Mouse (Mus musculus) lung, postnatal 36 days (tissue): Measurements from ENCODE around the gene Prnp.

Source experiments
- DNase-seq: peaks from one replicate; pipeline ENCODE4 v3.0.0; 2022; ENCODE audit warnings: mixed read lengths

Gene Prnp

DNA sequence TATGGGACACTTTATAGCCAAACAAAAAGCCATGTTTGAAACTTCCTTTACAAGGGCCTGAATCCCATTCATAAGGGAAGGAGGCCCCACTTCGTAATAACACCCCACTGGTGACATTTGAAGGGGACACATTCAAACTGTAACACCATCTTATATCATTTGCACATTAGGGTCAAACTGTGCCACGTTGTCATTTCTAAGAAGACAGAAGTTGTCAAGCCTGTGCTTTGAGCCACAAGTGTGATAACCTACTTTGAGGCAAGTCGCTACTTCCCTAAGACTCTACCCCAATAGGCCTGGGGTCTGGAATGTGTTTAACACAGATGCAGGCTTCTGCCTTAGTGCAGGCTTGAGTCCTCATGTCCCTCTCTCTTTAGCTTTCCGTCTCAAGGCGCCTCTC is 2.4 kb upstream of the Prnp start:
- DNase-seq = no peak

DNA sequence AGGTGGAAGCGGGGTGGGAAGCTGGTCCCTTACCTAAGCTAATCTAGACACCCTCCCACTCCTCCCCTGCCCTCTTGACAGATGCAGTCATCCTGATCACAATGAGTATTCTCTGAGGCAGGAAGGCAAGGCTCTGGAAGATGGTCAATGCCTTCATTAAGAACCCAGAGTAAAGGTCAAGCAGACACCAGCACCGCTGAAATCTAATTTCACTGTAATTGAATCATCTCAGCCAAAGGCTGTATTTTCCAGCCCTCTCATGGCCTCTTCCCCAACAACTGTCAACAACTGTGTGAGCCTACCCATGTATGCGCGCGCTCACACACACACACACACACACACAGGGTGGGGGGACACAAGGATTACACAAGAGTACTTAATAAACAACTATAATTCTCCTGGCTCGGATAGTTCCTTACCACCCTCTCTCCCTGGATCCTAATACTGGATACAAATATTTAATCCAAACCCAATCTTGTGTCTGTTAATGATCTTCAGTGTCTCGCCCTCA is 1.3 kb upstream of the Prnp start:
- no peak for DNase-seq

DNA sequence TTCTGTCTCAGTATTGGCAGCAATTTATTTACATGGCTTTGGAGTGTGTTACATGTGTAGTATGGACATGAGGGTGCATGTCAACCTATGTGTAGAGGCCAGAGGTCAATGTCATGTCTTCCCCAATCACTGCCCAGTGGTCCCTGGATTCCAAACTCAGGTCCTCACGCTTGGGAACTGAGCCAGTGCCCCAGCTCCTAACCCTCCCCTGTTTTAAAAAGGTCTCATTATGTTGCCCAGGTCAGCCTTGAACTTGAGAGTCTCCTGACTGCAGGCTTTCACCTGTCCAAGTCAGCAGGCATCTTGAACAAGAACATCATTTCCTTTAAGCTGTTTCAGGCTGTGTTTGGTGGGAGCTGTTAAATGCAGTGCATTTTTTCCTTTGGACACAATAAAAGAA is 822 bp upstream of the Prnp start:
- DNase-seq = no peak

DNA sequence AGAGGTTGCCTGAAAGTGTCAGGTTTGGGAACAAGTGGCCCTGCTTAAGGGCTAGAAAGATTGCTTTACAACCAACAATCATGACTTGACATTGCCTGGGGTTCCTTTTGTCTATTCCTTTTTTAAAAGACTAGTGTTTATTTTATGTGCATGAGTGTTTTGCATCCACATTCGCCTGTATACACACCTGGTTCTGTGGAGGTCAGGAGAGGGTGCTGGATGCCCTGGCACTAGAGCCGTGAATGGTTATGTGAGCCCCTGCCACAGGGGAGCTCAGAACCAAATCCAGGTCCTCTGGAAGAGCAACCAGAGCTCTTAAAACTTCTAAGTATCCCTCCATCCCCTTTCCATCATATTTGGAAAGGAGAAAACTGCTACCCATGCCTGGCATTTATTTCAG is 1.1 kb downstream of the Prnp start:
- no peak for DNase-seq

DNA sequence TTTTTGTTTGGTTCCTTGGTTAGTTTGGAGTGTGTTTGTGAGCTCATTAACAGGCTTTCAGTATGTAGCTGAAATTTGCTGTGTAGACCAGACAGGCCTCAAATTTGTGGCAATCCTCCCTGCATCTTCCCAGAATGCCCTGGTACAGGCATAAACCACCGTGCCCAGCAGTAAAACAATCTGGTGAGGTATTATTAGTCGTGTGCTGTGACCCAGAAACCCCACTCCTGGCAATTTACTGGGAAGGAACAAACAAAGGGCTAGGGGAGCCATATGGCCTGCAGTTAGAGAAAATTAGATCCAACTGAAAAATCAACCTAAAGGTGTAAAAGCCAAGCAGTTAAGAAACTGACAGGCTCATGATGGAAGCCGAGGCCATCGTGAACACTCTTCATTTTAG is 1.6 kb downstream of the Prnp start:
- DNase-seq = no peak

DNA sequence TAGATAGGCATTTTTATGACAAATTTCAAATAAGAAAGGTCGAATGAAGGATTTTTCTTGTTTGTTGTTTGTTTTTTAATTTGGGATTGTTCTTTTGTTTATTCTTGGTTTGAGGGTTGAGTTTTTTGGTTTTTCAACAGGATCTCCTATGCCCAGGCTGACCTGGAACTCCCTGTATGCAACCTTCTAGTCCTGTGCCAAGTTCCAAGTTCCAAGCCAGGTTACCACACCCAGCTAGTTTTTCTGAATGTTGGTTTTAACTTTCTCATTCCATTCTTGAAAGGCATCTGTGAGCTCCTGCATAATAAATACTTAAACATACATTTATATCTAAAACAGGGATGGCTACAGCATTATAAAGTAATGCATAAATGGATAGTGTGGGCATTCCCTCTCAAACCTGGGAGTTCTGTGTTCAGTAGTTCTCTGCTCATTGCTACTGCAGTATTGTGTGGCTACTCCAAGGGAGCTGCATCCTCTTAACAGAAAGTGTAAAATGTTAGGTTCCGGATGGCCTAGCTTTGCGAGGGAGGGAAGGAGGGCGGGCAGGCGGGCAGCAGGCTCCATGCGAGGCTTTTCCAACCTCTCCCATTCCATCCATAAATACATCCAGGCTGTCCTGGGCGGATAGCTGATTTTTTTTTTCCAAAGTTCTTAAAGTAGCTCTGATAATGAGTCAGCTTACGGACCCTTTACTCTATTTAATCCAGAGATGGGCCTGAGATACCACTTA is 3.0 kb downstream of the Prnp start:
- no peak for DNase-seq

DNA sequence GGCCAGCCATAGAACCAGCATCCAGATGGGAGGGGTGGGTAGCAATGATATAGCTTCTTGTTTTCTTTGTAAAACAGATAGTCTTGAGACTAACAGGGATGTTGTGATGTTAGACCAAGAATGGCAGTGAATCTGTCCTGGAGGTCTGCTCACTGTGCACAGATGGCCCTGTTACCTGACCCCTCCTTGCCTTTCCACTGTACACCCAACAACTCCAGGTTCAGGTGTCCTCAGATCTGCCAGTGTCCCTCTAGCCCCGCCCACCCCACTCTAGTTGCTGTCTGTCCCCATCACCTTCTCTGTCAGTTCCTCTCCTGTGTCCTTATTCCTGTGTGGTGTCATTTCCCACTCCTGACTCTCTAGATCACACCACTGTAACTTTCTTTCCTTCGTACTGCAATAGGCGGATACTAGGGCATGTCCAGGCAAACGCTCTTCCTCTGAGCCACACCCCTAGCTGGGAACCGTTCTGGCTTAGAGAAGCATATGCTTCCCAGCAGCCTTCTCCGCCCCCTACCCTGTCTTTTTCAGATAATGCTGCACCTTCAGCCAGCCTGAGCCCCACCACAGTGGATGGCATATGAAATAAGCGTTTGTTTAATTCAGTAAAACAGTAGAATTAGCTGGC is 22.7 kb downstream of the Prnp start:
- no peak for DNase-seq

DNA sequence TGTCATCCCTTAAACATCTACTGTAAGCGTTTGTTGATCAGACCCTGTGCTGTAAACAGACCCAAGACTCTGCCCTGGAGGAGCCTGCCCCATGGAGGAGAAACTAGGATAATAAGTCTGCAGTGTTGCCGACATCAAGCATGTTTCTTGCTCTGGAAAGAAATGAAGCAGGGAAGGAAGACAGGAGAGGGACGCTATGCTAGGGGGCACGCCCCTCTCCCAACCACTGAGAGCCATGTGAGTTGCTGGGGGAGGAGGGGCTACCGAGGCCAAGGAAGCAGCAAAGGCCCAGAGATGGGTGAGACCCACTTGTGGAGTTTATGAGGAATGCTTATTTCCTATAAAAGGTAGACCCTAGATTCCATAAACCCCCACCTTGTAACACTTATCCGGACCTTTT is 23.3 kb downstream of the Prnp start:
- no peak for DNase-seq

DNA sequence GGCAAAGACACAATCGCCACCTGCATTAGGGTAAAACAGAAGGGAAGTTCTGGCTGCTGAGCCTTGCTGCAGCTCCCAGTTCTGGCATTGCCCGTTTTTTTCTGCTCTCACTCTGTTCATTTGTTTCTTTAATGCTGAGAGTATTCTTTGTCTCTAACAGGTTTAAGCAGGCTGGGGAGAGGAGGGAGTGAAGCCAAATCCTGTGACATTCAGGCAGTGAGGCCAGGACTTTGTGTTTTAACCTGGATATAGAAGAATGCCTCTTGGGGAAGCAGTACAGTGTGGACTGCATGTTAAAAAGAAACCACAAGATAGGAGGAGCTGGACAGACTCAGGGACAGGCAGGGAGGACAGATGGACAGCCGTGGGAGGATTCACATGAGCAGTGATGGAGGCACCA is 23.9 kb downstream of the Prnp start:
- no peak for DNase-seq

DNA sequence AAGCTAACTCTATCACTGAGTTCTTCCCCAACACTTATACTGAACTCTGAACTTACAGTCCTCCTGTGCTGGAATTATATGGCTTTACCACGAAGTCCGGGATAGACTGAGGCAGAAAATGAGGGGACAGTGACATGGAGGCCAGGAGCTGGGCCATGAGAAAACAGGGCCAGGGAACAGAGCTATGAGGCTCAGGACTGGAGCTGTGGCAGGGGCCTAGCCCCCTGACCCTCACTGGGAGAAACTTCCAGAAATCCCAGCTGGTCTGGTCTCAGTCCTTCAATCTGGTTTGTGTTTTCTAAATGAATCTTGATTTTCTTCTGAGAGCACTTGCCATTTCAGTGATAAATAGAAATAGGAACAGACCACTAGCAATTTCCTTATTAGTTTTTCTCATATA is 24.5 kb downstream of the Prnp start:
- DNase-seq = no peak

DNA sequence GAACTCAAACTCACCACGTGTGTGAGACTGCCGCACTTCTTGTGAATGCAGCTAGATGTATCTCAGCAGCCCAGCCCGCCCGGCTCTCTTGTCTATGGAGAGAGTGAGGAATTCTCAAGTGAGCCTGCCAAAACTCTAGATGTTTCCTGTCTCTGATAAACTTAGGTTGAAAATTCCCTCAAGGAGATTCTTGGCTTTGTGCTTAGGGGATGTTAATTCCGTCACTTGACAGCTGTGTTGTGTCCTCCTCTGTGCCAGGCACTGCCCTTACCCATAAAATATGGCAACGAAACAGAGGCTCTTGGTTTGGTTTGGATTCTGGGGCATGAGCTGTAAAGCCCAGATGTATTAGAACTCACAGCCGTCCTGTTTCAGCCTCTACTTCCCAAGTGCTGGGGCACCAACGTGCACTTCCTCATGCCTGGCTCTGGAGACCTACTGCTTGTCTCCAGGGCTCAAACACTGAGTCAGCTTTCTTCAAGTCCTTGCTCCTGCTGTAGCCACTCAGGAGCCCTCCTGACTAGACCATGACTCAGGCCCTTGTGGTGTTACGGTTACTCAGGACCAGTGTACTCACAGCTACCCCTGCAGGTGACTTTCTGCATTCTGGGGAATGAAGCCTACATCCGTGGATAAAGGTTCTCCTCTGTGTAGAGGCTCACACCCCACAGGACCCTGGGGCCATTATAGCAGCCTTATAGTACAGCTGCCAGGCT is 25.8 kb downstream of the Prnp start:
- DNase-seq = peak; percentile 82

DNA sequence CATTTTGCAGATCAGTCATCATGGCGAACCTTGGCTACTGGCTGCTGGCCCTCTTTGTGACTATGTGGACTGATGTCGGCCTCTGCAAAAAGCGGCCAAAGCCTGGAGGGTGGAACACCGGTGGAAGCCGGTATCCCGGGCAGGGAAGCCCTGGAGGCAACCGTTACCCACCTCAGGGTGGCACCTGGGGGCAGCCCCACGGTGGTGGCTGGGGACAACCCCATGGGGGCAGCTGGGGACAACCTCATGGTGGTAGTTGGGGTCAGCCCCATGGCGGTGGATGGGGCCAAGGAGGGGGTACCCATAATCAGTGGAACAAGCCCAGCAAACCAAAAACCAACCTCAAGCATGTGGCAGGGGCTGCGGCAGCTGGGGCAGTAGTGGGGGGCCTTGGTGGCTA is 26.7 kb downstream of the Prnp start:
- no peak for DNase-seq

DNA sequence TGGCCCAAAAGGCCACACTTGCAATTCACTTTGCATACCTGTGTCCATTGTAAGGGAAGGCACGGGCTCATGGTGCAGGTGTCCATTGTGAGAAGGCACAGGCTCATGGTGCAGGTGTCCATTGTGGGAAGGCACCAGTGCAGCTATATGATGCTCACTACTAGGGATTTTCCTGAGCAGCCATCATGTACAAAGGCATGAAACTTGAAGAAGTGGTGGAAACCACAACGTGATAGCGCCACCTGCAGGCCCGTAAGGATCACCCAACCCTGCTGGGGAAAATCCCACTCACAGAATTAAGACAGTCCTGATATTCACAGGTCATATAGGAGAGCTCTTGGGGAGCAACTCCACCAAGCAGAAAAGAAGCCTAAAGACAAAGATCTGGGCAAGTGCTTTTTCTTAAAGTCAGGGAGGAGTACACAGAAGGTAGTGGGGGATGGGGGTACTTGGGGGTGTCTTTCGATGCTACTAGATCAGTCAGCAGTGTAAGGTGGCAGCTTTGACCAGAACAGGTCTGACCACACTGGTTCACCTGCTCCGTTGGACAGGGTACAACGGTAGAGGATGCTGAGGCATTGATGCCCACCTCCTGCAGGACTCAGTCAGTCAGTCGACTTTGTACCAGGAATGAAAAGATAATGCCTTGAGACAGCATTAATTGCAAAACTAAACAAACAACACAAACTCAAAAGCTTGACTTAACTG is 29.8 kb downstream of the Prnp start:
- DNase-seq = peak; percentile 68

DNA sequence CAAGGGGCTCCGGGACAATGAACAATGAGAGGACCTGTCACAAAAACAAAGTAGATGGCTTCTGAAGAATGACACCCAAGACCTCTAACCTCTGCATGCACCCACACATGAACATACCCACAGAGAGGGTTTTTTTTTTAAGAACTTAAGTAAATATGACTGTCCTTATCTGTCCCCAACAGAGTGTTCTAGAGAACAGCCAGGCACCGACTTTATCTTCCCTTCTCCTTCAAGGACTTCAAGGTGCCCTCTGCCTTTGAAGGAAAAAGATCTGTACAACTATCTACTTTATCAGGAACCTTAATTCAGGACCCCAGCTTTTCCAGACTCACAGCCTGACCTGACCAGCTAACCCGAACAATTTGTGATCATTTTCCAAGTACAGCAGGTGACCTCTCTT is 30.8 kb downstream of the Prnp start:
- DNase-seq = no peak

DNA sequence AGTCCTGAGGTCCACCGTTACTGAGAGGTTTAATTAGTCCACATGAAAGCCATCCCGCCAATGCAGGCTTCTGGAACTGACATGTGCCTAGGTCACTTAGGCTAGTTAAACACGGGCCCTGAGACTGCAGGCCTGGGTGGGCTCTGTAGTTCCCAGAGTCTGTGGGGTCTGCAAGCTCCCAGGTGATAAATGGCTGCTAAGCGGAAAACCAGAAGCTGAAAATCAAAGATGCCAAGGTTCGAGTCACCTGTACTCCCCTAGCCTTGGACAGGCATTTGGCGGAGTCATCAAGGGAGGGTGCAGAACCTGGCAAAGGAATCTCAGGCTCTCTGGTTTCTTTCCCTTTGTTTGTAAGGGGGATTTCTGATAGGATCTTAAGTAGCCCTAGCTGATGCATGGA is 31.8 kb downstream of the Prnp start:
- no peak for DNase-seq

DNA sequence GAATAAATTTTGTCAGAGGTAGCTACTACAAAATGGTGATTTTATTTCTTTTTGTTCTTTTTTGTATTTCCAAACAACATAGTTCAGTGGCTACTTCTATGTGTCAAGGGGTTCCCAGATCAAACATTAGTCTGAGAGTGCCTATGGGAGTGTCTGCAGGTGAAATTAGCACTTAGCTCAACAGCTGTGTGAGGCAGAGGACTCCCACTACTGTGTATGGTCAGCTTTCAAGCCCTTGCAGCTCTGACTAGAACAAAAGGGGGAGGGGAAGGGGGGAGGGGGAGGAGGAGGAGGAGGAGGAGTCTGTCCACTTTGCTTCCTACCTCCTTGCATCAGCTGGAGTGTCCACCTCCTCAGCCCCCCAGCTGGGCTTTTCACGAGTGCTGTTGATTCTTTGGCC is 34.6 kb downstream of the Prnp start:
- DNase-seq = no peak

DNA sequence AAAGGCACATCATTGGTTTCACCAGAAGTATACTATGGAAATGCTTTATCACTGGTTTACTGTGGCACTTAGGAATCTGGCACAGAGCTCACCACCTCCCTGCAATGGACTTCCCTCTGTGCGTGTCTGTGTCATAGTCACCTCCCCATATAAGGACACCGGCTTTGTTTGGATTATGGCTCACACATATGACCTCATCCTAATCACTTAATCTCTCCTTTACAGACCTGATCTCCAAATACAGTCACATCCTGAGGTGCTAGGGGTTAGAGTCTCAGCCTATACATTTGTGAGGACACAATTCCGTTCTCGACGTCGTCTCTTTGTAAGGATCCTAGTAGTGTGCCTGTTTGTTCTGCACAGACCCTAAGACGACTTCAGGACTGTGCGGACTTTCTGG is 35.5 kb downstream of the Prnp start:
- DNase-seq = no peak

DNA sequence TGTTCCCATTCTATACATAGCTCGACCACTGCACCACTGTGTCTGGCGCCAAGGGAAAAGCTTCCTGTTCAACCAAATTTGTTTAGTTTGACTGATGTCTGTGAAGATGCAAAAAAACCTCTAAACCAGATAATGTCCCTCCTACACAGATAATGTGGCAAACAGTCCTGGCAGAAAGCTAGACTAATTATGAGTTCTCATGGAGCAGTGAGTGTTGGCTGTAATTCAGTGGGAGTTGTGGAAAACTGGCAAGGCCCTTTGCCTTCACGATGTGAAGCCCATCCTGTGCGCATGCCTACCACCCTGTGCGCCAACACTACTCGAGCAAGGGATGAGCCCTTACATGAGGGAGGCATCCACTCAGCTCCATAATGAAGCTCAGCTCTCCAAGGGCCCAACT is 36.0 kb downstream of the Prnp start:
- no peak for DNase-seq

DNA sequence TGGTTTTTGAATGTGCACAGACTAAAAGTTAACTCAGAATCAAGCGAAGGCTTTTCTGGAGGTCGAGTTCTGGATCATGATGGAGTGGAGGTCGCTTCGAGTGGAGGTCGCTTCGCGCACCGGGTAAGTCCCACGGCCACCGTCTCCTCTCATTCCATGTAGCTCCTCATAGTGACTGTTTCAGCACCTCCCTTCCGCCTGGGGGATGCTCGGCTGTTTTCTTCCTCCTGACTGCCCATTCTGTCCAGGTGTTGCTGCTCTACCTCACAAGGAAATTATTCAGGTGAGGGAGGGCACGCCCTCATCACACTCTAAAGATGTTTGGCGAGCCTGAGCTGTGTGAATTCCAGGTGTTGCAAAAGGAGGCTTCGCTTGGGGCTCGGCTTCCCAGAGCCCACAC is 36.6 kb downstream of the Prnp start:
- no peak for DNase-seq

DNA sequence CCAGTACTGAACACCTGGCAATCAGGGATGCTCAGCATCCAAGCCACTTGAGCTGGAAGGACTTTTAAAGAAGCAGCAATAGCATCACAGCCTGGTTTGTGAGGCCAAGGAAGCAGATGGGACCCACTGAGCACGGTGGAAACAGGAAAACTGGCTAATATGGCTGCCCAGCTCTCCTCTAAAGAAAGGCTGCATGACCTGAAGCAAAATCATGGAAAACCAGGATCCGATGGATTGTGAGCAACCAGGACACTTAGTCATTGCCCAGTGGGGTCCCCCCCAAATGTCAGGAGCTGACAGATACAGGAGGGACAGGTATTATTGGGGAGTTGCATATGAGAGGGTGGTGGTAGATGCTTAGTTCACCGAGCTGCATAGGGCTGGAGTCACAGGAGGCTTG is 38.4 kb downstream of the Prnp start:
- no peak for DNase-seq

DNA sequence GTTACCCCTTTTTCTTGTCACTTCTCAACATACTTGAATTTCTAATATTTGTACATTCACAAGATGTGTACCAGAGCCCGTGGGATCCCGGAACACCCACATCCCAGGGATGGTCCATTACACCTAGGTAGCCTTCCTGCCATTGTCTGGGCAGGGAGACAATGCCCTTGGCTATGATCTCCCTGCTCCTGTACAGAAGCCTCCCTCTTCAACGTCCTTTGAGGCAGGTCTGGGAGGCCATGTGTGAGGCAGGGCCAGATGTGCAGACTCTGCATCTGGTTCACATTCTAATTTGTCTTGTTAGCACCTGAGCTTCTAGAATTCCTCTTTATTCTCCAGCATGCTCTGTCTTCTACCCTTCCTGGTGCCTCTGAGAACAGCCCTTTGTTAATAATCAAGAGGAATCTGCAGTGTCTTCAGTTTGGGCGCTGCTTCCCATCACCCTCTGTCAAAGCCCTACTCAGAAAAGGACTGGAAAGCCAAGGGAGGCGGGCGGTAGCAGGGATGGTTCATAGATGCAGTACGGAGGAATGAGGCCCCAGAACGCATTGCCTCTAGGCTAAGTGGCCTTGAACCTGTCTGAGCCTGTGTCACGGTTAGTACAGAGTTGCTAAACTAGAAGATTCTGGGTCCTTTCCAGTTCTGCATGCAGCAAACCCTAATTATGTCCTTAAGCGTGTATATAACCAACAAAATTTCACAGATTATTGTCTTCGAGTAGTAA is 39.4 kb downstream of the Prnp start:
- no peak for DNase-seq

DNA sequence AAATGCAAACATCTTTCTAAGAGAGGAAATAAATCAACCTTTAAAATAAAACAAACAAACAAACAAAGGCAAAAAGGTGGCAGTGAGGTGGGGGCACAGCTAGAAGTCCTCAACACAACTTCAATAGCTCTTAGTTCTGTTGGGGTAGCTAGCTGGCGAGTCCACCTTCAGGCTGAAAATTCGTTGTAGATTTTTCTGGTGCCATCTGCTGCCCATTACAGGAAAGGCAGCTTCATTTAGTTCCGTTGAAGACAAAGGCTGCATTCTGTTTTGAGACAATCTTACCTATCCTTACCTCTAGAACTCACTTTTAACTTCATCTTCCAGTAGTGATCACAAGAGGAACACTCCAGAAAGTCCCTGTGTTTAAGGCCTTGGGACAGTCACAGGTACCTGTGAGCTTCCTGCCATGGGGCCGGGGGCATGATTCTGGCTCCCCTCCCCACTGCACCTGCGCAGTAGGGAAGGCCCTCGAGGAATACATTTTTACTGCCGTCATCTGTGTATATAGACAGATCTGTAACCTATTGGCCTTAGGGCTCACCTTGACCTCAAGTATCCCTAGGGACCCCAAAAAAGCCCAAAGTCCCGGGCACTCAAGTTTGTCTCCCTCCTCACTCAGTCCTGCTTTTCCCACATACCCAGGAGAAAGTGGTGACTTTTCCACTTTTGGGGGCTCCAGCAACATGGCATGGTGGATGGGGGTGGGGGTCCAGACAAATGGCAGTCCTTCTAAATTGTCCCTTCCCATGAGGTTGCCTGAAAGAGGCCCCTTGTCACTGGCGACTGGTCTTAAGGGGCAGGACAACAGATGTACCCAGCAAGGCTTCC is 40.3 kb downstream of the Prnp start:
- DNase-seq = peak; percentile 78
